Mouse (Mus musculus) v-Abl transformed pro-B cells (cell line): ENCODE data around the gene Nipbl.
"Not testable (repeated sequence)": the region's sequence is repeated elsewhere in the genome, so short reads cannot be mapped to it uniquely, and the experiment has no call there.

Source experiments
- in situ Hi-C, 2 experiments: fragments of 400-800 bp; cut with MboI; formaldehyde crosslinking; loops; one replicate each; pipeline ENCODE4 v1.15.1; 2025; ENCODE audit not compliant: unreplicated experiment in 2 of 2

Nipbl gene

GRCm38 (mm10) chr15:8319191-8319590 lies 125.1 kb downstream of the Nipbl start:
- in situ Hi-C loops, result loop anchor here in 1 of 2 experiments (25.0 kb wide), 1 partner anchor 1532 kb away; no protein-coding TSS in a partner anchor

- in situ Hi-C loops, result loop anchor here in 1 of 2 experiments (25.0 kb wide), 1 partner anchor 1530 kb away; no protein-coding TSS in a partner anchor
Measured at GRCm38 (mm10) chr15:8317381-8317780, 126.9 kb downstream of the Nipbl start.

- in situ Hi-C loops, result loop anchor here (10.0 to 25.0 kb wide), 3 partner anchors 161 to 1521 kb away; no protein-coding TSS in a partner anchor
Measured at GRCm38 (mm10) chr15:8305474-8305873, 138.8 kb downstream of the Nipbl start.

- in situ Hi-C loops, result loop anchor here (10.0 to 25.0 kb wide), 3 partner anchors 158 to 1518 kb away; no protein-coding TSS in a partner anchor
Measured at GRCm38 (mm10) chr15:8302944-8303343, 141.3 kb downstream of the Nipbl start.

GRCm38 (mm10) chr15:8294150-8294549 lies 150.1 kb downstream of the Nipbl start:
- in situ Hi-C loops, result loop anchor here in 1 of 2 experiments (5.0 kb wide), 1 partner anchor 68 kb away; no protein-coding TSS in a partner anchor

GRCm38 (mm10) chr15:8291251-8291650 lies 153.0 kb downstream of the Nipbl start:
- in situ Hi-C loops, result loop anchor here in 1 of 2 experiments (5.0 kb wide), 1 partner anchor 71 kb away; no protein-coding TSS in a partner anchor

- in situ Hi-C loops, result no loop called here
Measured at GRCm38 (mm10) chr15:8282155-8282554, 162.1 kb downstream of the Nipbl start.

GRCm38 (mm10) chr15:8281701-8282100 lies 162.6 kb downstream of the Nipbl start:
- in situ Hi-C loops, result no loop called here

- in situ Hi-C loops, result no loop called here
Measured at GRCm38 (mm10) chr15:8279929-8280610, 164.2 kb downstream of the Nipbl start.

GRCm38 (mm10) chr15:8279320-8279779 lies 164.9 kb downstream of the Nipbl start:
- in situ Hi-C loops, result no loop called here

GRCm38 (mm10) chr15:8277916-8278315 lies 166.3 kb downstream of the Nipbl start:
- in situ Hi-C loops, result not testable (repeated sequence)

GRCm38 (mm10) chr15:8271952-8272351 lies 172.3 kb downstream of the Nipbl start:
- in situ Hi-C loops, result no loop called here

- in situ Hi-C loops, result no loop called here
Measured at GRCm38 (mm10) chr15:8268231-8268630, 176.0 kb downstream of the Nipbl start.

GRCm38 (mm10) chr15:8267211-8267610 lies 177.1 kb downstream of the Nipbl start:
- in situ Hi-C loops, result no loop called here

GRCm38 (mm10) chr15:8265946-8266345 lies 178.3 kb downstream of the Nipbl start:
- in situ Hi-C loops, result no loop called here
